ENCODE assay signal across 8 mouse cellular contexts in the genomic region with DNA sequence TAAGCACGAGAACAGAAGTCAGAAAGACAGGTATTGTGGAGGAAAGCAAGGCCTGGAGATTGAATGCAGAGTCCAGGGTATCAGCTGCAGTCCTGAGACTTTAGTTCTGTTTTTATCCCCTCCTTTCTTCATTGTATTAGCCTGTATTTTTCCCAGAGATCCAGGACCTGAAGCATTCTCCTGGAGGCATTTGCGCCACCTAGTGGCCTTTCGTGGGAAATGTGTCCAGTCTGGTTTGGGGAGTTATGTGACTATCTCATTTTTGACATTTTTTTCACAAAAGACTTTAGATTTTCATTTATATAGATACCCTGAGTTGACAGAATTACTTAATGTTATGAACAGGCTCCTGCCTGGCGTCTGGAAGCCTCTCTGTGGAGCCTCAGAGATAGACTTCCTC. TPM values are rescaled to one million over a fixed set of nuclear protein-coding genes. Genes with fewer than 3 reads are reported as not detected.
A peak's percentile ranks its signal among the peaks of the same experiment; 100 is the strongest.
DNase-seq lines count a peak whose midpoint lies in the region; ATAC-seq and TF ChIP-seq lines count a peak whose summit lies in the region.

No protein-coding gene starts in this region.

- H3K27ac ChIP-seq in forebrain, embryonic 10.5 days = no peak overlapping the region
- H3K27ac ChIP-seq in heart, embryonic 16.5 days (ENCODE audit: low read length) = peak overlapping the region; percentile 45
- 0 out of 2 replicates have a peak overlapping the region, but pooled peaks have one; percentile 97 for H3K27ac ChIP-seq in liver, postnatal 0 days (ENCODE audit: low read depth)
- no peak overlapping the region for H3K27ac ChIP-seq in neural tube, embryonic 14.5 days (ENCODE audit: low read depth, low read length)

- no peaks in the 10 kb centered on the region for H3K27me3 ChIP-seq in forebrain, embryonic 10.5 days (ENCODE audit: poor library complexity, severe bottlenecking)
- no peaks in the 10 kb centered on the region for H3K27me3 ChIP-seq in heart, embryonic 16.5 days (ENCODE audit: control insufficient read depth, insufficient read depth, low read length)
- H3K27me3 ChIP-seq in liver, postnatal 0 days (ENCODE audit: insufficient read depth, low read length) = no peaks in the 10 kb centered on the region
- H3K27me3 ChIP-seq in neural tube, embryonic 14.5 days (ENCODE audit: control insufficient read depth, insufficient read depth, low read length) = no peaks in the 10 kb centered on the region

- H3K36me3 ChIP-seq in forebrain, embryonic 10.5 days (replicated peaks) = peaks cover 44% of the 10 kb centered on the region
- peaks cover 26% of the 10 kb centered on the region for H3K36me3 ChIP-seq in heart, embryonic 16.5 days (ENCODE audit: control insufficient read depth, insufficient read depth)
- peaks cover 29% of the 10 kb centered on the region for H3K36me3 ChIP-seq in liver, postnatal 0 days (replicated peaks; ENCODE audit: insufficient read depth, low read length)
- peaks cover 7% of the 10 kb centered on the region for H3K36me3 ChIP-seq in neural tube, embryonic 14.5 days (ENCODE audit: control insufficient read depth, insufficient read depth, low read length)

- peaks cover 17% of the 10 kb centered on the region for H3K4me1 ChIP-seq in forebrain, embryonic 10.5 days
- H3K4me1 ChIP-seq in heart, embryonic 16.5 days (ENCODE audit: control insufficient read depth, insufficient read depth, low read length) = peaks cover 22% of the 10 kb centered on the region
- peaks cover 10% of the 10 kb centered on the region for H3K4me1 ChIP-seq in liver, postnatal 0 days (ENCODE audit: insufficient read depth)
- H3K4me1 ChIP-seq in neural tube, embryonic 14.5 days (ENCODE audit: control insufficient read depth, insufficient read depth, low read length) = peaks cover 8% of the 10 kb centered on the region

- peak overlapping the region; percentile 93 for H3K4me3 ChIP-seq in forebrain, embryonic 10.5 days
- H3K4me3 ChIP-seq in heart, embryonic 16.5 days (ENCODE audit: low read length) = peak overlapping the region; percentile 90
- H3K4me3 ChIP-seq in liver, postnatal 0 days (ENCODE audit: low read depth, low read length) = peak overlapping the region; percentile 100
- H3K4me3 ChIP-seq in neural tube, embryonic 14.5 days (ENCODE audit: low read depth, low read length) = peak overlapping the region; percentile 88; the same call in 1 of the 2 replicates

- H3K9ac ChIP-seq in heart, embryonic 16.5 days (ENCODE audit: low read length) = peak overlapping the region; percentile 33; the same call in 1 of the 2 replicates
- H3K9ac ChIP-seq in liver, postnatal 0 days (replicated peaks) = no peak overlapping the region; the same call in 1 of the 2 replicates
- H3K9ac ChIP-seq in neural tube, embryonic 14.5 days (replicated peaks; ENCODE audit: low read depth, low read length) = no peak overlapping the region; the same call in 1 of the 2 replicates

- ATAC-seq in heart, embryonic 16.5 days (replicated peaks; ENCODE audit: extremely low read depth, insufficient read depth, low FRiP score) = no peak
- no peak for ATAC-seq in liver, postnatal 0 days
- ATAC-seq in neural tube, embryonic 14.5 days (ENCODE audit: low read depth) = no peak

- no peaks in the 10 kb centered on the region for H3K9me3 ChIP-seq in forebrain, embryonic 10.5 days
- H3K9me3 ChIP-seq in heart, embryonic 16.5 days (replicated peaks; ENCODE audit: control insufficient read depth, low read length) = no peaks in the 10 kb centered on the region
- H3K9me3 ChIP-seq in liver, postnatal 0 days (ENCODE audit: low read length) = no peaks in the 10 kb centered on the region
- H3K9me3 ChIP-seq in neural tube, embryonic 14.5 days (ENCODE audit: control insufficient read depth, low read length) = no peaks in the 10 kb centered on the region

- H3K4me2 ChIP-seq in heart, embryonic 16.5 days (ENCODE audit: low read depth, low read length) = peak overlapping the region; percentile 89
- peak overlapping the region; percentile 93 for H3K4me2 ChIP-seq in liver, postnatal 0 days (ENCODE audit: low read depth, low read length)
- H3K4me2 ChIP-seq in neural tube, embryonic 14.5 days (ENCODE audit: low read depth, low read length) = peak overlapping the region; percentile 75

- peak; percentile 93 for TF ChIP-seq CTCF in liver, postnatal 0 days (IDR thresholded peaks at IDR 0.05; ENCODE audit: low read depth)

- WGBS in forebrain, embryonic 10.5 days = 4% methylated on average over 4 of the region's 4 CpGs
- WGBS in heart, embryonic 16.5 days = 5% methylated on average over 4 of the region's 4 CpGs
- WGBS in liver, postnatal 0 days (ENCODE audit: insufficient replicate concordance) = 8% methylated on average over 4 of the region's 4 CpGs
- 4% methylated on average over 4 of the region's 4 CpGs for WGBS in neural tube, embryonic 14.5 days

- peak; percentile 77 for DNase-seq in ES-CJ7 (ENCODE audit: low read depth, low spot score)
- peak; percentile 87 for DNase-seq in c-Kit-negative CD71-positive TER-119-positive erythroid progenitor cells, embryonic 14.5 days (ENCODE audit: low read depth, low spot score)
- DNase-seq in forebrain, embryonic 10.5 days (ENCODE audit: extremely low spot score, low spot score) = peak; percentile 75
- peak; percentile 76 to 90 for DNase-seq in kidney, postnatal 36 days
- DNase-seq in liver, postnatal 0 days = peak; percentile 84
- DNase-seq in testis, postnatal 14 days (ENCODE audit: low spot score) = peak; percentile 55

- no peak for TF ChIP-seq EP300 in liver, postnatal 0 days (IDR thresholded peaks at IDR 0.05; ENCODE audit: low read depth)

RNA-seq across cellular contexts. Expression of a gene that starts 1.8 kb away (rescaled TPM):
- 12.1 and 13.9 TPM in 2 replicates for polyA plus RNA-seq in forebrain, embryonic 10.5 days (2016; fragmentation: Nextera tagmentation; extraction: Ambion mirVana)
- 10.1 and 11.5 TPM in 2 replicates for polyA plus RNA-seq in heart, embryonic 16.5 days (2015; fragmentation: Nextera tagmentation; extraction: Ambion mirVana)
- polyA plus RNA-seq in liver, postnatal 0 days (2015; fragmentation: Nextera tagmentation; extraction: Ambion mirVana) = 2.7 TPM in 2 replicates
- 9.6 and 11.4 TPM in 2 replicates for polyA plus RNA-seq in neural tube, embryonic 14.5 days (2014; fragmentation: Nextera tagmentation; extraction: Ambion mirVana)

RNA-seq across cellular contexts. Expression of a gene that starts 30.5 kb away (rescaled TPM):
- 4.6 and 5.4 TPM in 2 replicates for polyA plus RNA-seq in forebrain, embryonic 10.5 days (2016; fragmentation: Nextera tagmentation; extraction: Ambion mirVana)
- polyA plus RNA-seq in heart, embryonic 16.5 days (2015; fragmentation: Nextera tagmentation; extraction: Ambion mirVana) = 3.4 and 3.7 TPM in 2 replicates
- polyA plus RNA-seq in liver, postnatal 0 days (2015; fragmentation: Nextera tagmentation; extraction: Ambion mirVana) = 0.76 and 0.78 TPM in 2 replicates
- polyA plus RNA-seq in neural tube, embryonic 14.5 days (2014; fragmentation: Nextera tagmentation; extraction: Ambion mirVana) = 14.0 and 20.4 TPM in 2 replicates

RNA-seq across cellular contexts. Expression of a gene that starts 41.0 kb away (rescaled TPM):
- 0.45 and 0.54 TPM in 2 replicates for polyA plus RNA-seq in forebrain, embryonic 10.5 days (2016; fragmentation: Nextera tagmentation; extraction: Ambion mirVana)
- polyA plus RNA-seq in heart, embryonic 16.5 days (2015; fragmentation: Nextera tagmentation; extraction: Ambion mirVana) = 1.4 and 2.2 TPM in 2 replicates
- polyA plus RNA-seq in liver, postnatal 0 days (2015; fragmentation: Nextera tagmentation; extraction: Ambion mirVana) = 0.24 and 0.33 TPM in 2 replicates
- polyA plus RNA-seq in neural tube, embryonic 14.5 days (2014; fragmentation: Nextera tagmentation; extraction: Ambion mirVana) = 0.16 and 0.26 TPM in 2 replicates

RNA-seq across cellular contexts. Expression of a gene that starts 50.4 kb away (rescaled TPM):
- 1.4 TPM in 2 replicates for polyA plus RNA-seq in forebrain, embryonic 10.5 days (2016; fragmentation: Nextera tagmentation; extraction: Ambion mirVana)
- 3.0 and 5.6 TPM in 2 replicates for polyA plus RNA-seq in heart, embryonic 16.5 days (2015; fragmentation: Nextera tagmentation; extraction: Ambion mirVana)
- polyA plus RNA-seq in liver, postnatal 0 days (2015; fragmentation: Nextera tagmentation; extraction: Ambion mirVana) = 7.0 and 7.9 TPM in 2 replicates
- 0.29 and 0.75 TPM in 2 replicates for polyA plus RNA-seq in neural tube, embryonic 14.5 days (2014; fragmentation: Nextera tagmentation; extraction: Ambion mirVana)

Comparison
In these comparisons a context has a peak if more than half of its experiments do, and no peak if none do; other contexts are left out.
1. H3K27ac ChIP-seq: peak in heart, embryonic 16.5 days (single experiment) and liver, postnatal 0 days (single experiment); none in forebrain, embryonic 10.5 days (single experiment) and neural tube, embryonic 14.5 days (single experiment).
2. Peak in every context shown above with its lines, with median percentiles within 50 percentile points of each other: DNase-seq, H3K4me3 ChIP-seq and H3K4me2 ChIP-seq.